Mouse (Mus musculus): Measurements from ENCODE around the gene Pik3c2g. TPM values are rescaled to one million over a fixed set of nuclear protein-coding genes. Genes with fewer than 3 reads are reported as not detected.

Pik3c2g gene
- total and polyA plus RNA-seq, 2 experiments from 2014 or later: 0.25 to 1.2 TPM

DNA sequence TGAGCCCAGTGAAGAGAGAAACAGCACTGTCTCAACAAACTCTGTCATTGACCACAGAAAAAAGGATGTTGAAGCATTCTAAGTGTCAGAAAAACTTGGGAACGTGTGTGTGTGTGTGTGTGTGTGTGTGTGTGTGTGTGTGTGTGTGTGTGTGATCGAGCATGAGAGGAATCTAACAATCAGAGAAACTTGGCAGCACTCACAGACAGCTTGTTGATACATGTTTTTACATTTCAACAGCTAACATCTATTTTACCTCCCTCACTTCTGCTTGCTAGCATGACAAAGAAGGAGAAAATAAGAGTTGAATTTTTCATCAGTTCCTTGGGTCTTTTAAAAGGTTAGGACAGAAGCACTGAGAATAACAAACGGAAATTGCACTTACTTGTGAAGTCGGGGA is 202.5 kb downstream of the Pik3c2g start:
- H3K27ac ChIP-seq (ENCODE audit: low read depth, low read length): no peak overlapping the region
- no peaks in the 10 kb centered on the region for H3K9me3 ChIP-seq (ENCODE audit: low read length)
- H3K4me2 ChIP-seq (ENCODE audit: low read depth, low read length, poor library complexity, severe bottlenecking): no peak overlapping the region
- no peak overlapping the region for H3K4me3 ChIP-seq (ENCODE audit: low read depth, low read length)
- H3K9ac ChIP-seq (replicated peaks; ENCODE audit: low read length, poor library complexity, severe bottlenecking): no peak overlapping the region
- H3K36me3 ChIP-seq (ENCODE audit: insufficient read depth, low read length): no peaks in the 10 kb centered on the region
- no peaks in the 10 kb centered on the region for H3K27me3 ChIP-seq (ENCODE audit: insufficient read depth, low read length)
- no peak for TF ChIP-seq CTCF (IDR thresholded peaks at IDR 0.05)
- ATAC-seq (ENCODE audit: low FRiP score) (no peak), DNase-seq (ENCODE audit: low spot score) (no peak)
- 72% methylated on average over 4 of the region's 4 CpGs for WGBS
- no peaks in the 10 kb centered on the region for H3K4me1 ChIP-seq (ENCODE audit: insufficient read depth, low read length)

DNA sequence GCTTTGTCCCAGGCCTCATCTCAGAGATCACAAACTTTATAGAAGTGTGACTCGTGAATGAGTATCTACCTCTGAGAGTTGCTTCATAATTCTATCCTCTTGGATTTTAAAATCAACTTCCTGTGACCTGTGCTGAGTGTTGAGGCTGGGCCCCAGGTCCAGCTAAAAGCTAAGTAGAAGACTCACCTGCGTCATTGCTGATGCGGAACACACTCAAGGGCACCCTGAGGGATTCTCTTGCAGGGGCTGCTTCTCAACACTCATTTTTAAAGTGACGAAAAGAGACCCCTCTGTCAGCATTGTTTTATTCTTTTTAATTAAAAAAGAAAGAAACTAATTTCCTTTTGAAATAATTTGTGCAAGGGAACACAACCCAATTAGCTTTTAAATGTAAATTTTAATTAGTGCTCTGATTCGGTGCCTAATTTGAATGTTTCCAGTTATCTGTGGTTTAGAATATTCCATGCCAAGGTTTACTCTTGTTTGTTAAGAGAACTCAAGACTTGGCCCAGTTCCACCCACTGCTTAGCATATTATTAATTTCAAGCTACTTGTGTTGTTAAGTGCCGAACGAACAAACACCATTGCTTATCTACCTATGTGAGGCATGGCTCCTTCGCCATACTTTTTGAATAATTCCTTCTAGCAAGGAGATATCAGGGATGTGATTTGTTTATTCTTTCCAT is 212.7 kb downstream of the Pik3c2g start:
- Histone ChIP-seq H3K4me2 (ENCODE audit: low read depth, low read length, poor library complexity, severe bottlenecking) (no peak overlapping the region), H3K27me3 (ENCODE audit: insufficient read depth, low read length) (no peaks in the 10 kb centered on the region), H3K36me3 (ENCODE audit: insufficient read depth, low read length) (no peaks in the 10 kb centered on the region), H3K4me3 (ENCODE audit: low read depth, low read length) (no peak overlapping the region), H3K9me3 (ENCODE audit: low read length) (no peaks in the 10 kb centered on the region), H3K27ac (ENCODE audit: low read depth, low read length) (no peak overlapping the region), H3K9ac (replicated peaks; ENCODE audit: low read length, poor library complexity, severe bottlenecking) (no peak overlapping the region), H3K4me1 (ENCODE audit: insufficient read depth, low read length) (no peaks in the 10 kb centered on the region)
- WGBS: 61% methylated on average over 8 of the region's 8 CpGs
- peak; percentile 60 for DNase-seq (ENCODE audit: low spot score)
- no peak for TF ChIP-seq CTCF (IDR thresholded peaks at IDR 0.05)
- no peak for ATAC-seq (ENCODE audit: low FRiP score)

DNA sequence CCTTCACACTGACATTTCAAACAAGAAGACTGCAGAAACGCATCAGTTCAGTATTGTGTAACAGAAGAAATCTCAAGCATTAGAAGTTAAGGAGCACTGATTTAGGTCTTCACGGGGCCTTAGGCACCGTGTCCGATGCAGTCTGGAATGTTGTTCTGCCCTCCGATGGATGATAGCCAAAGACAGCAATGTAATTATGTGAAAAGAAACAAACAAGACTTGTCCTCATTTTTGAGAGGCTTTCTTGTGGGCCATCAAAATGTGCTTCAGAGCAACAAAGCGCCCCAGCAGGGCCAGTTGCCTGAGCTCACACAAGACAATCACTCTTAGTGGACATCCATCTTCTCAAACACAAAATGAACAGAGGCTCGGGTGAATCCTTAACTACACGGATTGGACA is 234.9 kb downstream of the Pik3c2g start:
- Histone ChIP-seq H3K27me3 (ENCODE audit: insufficient read depth, low read length) (no peaks in the 10 kb centered on the region), H3K4me1 (ENCODE audit: insufficient read depth, low read length) (no peaks in the 10 kb centered on the region), H3K9me3 (ENCODE audit: low read length) (no peaks in the 10 kb centered on the region), H3K9ac (replicated peaks; ENCODE audit: low read length, poor library complexity, severe bottlenecking) (no peak overlapping the region), H3K27ac (ENCODE audit: low read depth, low read length) (no peak overlapping the region), H3K4me3 (ENCODE audit: low read depth, low read length) (no peak overlapping the region), H3K36me3 (ENCODE audit: insufficient read depth, low read length) (no peaks in the 10 kb centered on the region), H3K4me2 (ENCODE audit: low read depth, low read length, poor library complexity, severe bottlenecking) (no peak overlapping the region)
- DNase-seq (ENCODE audit: low spot score) (peak; percentile 50), ATAC-seq (ENCODE audit: low FRiP score) (no peak; the same call in 1 of the 2 replicates)
- TF ChIP-seq CTCF (IDR thresholded peaks at IDR 0.05): no peak
- WGBS: 74% methylated on average over 8 of the region's 8 CpGs

DNA sequence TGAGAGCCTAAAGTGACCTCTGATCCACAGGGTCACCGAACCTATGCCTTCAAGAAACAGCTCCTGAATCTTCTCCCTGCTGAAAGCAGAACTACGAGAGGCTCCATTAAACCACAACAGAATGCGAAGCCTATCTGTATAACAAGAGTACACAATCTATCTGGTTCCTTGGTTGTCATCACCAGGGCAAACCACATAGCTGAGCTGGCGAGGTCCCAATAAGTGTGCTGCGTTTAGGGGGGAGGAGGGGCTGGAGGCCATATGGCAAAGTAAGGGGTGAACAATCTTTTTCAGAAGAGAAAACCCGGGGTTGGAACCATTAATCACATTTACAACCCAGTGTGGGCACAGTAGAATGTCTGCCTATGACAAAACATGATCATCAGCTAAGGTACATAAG is 251.2 kb downstream of the Pik3c2g start:
- 86% methylated on average over 6 of the region's 6 CpGs for WGBS
- H3K4me2 ChIP-seq (ENCODE audit: low read depth, low read length, poor library complexity, severe bottlenecking): no peak overlapping the region
- no peak overlapping the region for H3K27ac ChIP-seq (ENCODE audit: low read depth, low read length)
- no peaks in the 10 kb centered on the region for H3K27me3 ChIP-seq (ENCODE audit: insufficient read depth, low read length)
- no peak overlapping the region for H3K4me3 ChIP-seq (ENCODE audit: low read depth, low read length)
- no peak for TF ChIP-seq CTCF (IDR thresholded peaks at IDR 0.05)
- ATAC-seq (ENCODE audit: low FRiP score) (no peak), DNase-seq (ENCODE audit: low spot score) (peak; percentile 28)
- H3K4me1 ChIP-seq (ENCODE audit: insufficient read depth, low read length): no peaks in the 10 kb centered on the region
- H3K9me3 ChIP-seq (ENCODE audit: low read length): no peaks in the 10 kb centered on the region
- no peak overlapping the region for H3K9ac ChIP-seq (replicated peaks; ENCODE audit: low read length, poor library complexity, severe bottlenecking)
- H3K36me3 ChIP-seq (ENCODE audit: insufficient read depth, low read length): no peaks in the 10 kb centered on the region

DNA sequence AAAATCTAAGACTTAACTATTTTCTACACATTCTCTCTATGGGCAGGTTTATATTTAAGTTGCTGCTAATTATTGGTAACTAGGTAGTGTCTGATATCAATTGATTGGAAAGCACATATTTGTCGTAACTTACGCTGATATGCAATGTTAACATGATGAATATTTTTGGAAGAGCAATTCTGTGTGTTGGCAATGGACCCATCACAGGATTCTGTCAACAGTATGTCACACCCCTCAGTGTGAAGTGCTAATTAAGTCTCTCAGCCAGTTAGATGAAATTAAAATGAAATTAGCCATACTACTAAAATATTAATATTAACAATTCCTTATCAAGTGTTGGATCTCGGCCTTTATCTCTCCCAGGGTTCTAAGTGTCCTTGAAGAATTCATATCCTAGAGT is 251.7 kb downstream of the Pik3c2g start:
- no peaks in the 10 kb centered on the region for H3K27me3 ChIP-seq (ENCODE audit: insufficient read depth, low read length)
- WGBS: 90% methylated on average over 3 of the region's 3 CpGs
- H3K4me2 ChIP-seq (ENCODE audit: low read depth, low read length, poor library complexity, severe bottlenecking): no peak overlapping the region
- no peak overlapping the region for H3K27ac ChIP-seq (ENCODE audit: low read depth, low read length)
- no peaks in the 10 kb centered on the region for H3K4me1 ChIP-seq (ENCODE audit: insufficient read depth, low read length)
- no peak overlapping the region for H3K9ac ChIP-seq (replicated peaks; ENCODE audit: low read length, poor library complexity, severe bottlenecking)
- no peaks in the 10 kb centered on the region for H3K36me3 ChIP-seq (ENCODE audit: insufficient read depth, low read length)
- ATAC-seq (ENCODE audit: low FRiP score) (no peak), DNase-seq (ENCODE audit: low spot score) (no peak)
- no peak overlapping the region for H3K4me3 ChIP-seq (ENCODE audit: low read depth, low read length)
- H3K9me3 ChIP-seq (ENCODE audit: low read length): no peaks in the 10 kb centered on the region
- TF ChIP-seq CTCF (IDR thresholded peaks at IDR 0.05): no peak

DNA sequence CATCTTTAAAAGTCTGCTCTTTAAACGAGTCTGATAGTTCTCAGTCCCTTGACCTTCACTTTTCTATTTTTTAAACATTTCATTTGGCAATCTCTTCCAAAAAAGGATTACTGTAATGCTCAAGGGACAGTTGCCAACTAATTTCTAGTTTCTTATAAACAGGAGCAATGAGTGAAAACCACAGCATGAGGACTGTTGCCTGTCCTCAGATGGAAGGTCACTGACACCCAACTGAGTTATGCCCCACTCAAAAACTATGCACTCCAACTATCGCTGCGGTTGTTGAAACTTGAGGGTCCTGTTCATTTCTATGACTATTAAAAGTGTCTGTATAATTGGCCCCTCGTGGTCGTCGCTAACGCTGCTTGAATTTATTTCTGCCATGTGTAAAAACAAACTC is 252.9 kb downstream of the Pik3c2g start:
- WGBS: 72% methylated on average over 7 of the region's 7 CpGs
- H3K4me2 ChIP-seq (ENCODE audit: low read depth, low read length, poor library complexity, severe bottlenecking): no peak overlapping the region

More for the DNA sequence above, 252.9 kb downstream of the Pik3c2g start:
- H3K27me3 ChIP-seq (ENCODE audit: insufficient read depth, low read length): no peaks in the 10 kb centered on the region
- no peak for TF ChIP-seq CTCF (IDR thresholded peaks at IDR 0.05)
- no peaks in the 10 kb centered on the region for H3K9me3 ChIP-seq (ENCODE audit: low read length)
- no peak overlapping the region for H3K9ac ChIP-seq (replicated peaks; ENCODE audit: low read length, poor library complexity, severe bottlenecking)
- H3K36me3 ChIP-seq (ENCODE audit: insufficient read depth, low read length): no peaks in the 10 kb centered on the region
- DNase-seq (ENCODE audit: low spot score): no peak
- H3K4me3 ChIP-seq (ENCODE audit: low read depth, low read length): no peak overlapping the region
- H3K4me1 ChIP-seq (ENCODE audit: insufficient read depth, low read length): no peaks in the 10 kb centered on the region
- no peak overlapping the region for H3K27ac ChIP-seq (ENCODE audit: low read depth, low read length)
- ATAC-seq (ENCODE audit: low FRiP score): no peak

Measured in midbrain, postnatal 0 days (tissue).